Mouse (Mus musculus) ES-Bruce4 (cell line): Measurements from ENCODE around the gene Ndufa12. TPM values are rescaled to one million over a fixed set of nuclear protein-coding genes. Genes with fewer than 3 reads are reported as not detected.

Experiments
- H3K27ac ChIP-seq: 2 replicates; pipeline ENCODE4 v1.5.1; 2012; ENCODE audit warnings: low read length, inconsistent platforms; ENCODE audit not compliant: insufficient read depth
- H3K27me3 ChIP-seq: 2 replicates; pipeline ENCODE4 v1.6.1; 2012; ENCODE audit warnings: mild to moderate bottlenecking, low read length, inconsistent platforms; ENCODE audit not compliant: control insufficient read depth, poor library complexity, insufficient read depth, severe bottlenecking
- H3K36me3 ChIP-seq: 2 replicates; pipeline ENCODE4 v1.6.1; 2012; ENCODE audit warnings: inconsistent platforms, mild to moderate bottlenecking, low read length, moderate library complexity; ENCODE audit not compliant: control insufficient read depth, poor library complexity, insufficient read depth, severe bottlenecking
- H3K4me1 ChIP-seq: one replicate; pipeline ENCODE4 v1.8.1; 2011; ENCODE audit warnings: low read length; ENCODE audit not compliant: control insufficient read depth, insufficient read depth
- H3K4me3 ChIP-seq: 2 replicates; pipeline ENCODE4 v1.5.1; 2011; ENCODE audit warnings: low read depth, mild to moderate bottlenecking, low read length
- H3K9ac ChIP-seq: 2 replicates; pipeline ENCODE4 v1.6.1; 2012; ENCODE audit warnings: low read depth, mild to moderate bottlenecking, inconsistent platforms; ENCODE audit not compliant: poor library complexity, severe bottlenecking
- H3K9me3 ChIP-seq: replicated peaks from 2 replicates; pipeline ENCODE4 v1.6.1; 2012; ENCODE audit warnings: mild to moderate bottlenecking, low read length, inconsistent platforms; ENCODE audit not compliant: control insufficient read depth, poor library complexity, insufficient read depth, severe bottlenecking
- CTCF ChIP-seq: IDR thresholded peaks from one replicate; pipeline ENCODE4 v1.8.1; 2011; ENCODE audit warnings: low read depth, low read length
- EP300 ChIP-seq: IDR thresholded peaks from 2 replicates; pipeline ENCODE4 v1.6.1; 2011; ENCODE audit warnings: low read depth, low read length; ENCODE audit not compliant: insufficient read depth
- POLR2A ChIP-seq: IDR thresholded peaks from one replicate; pipeline ENCODE4 v1.8.1; 2011; ENCODE audit warnings: low read length; ENCODE audit not compliant: insufficient read depth
- polyA plus RNA-seq: library from polyadenylated mRNA; stranded (reverse); fragments of >200 nt; gene quantifications from 2 replicates; pipeline ENCODE4 v1.2.4, GENCODE M21; 2011; ENCODE audit warnings: low read depth; ENCODE audit not compliant: missing spikeins, insufficient read depth, insufficient read length

Gene Ndufa12
- polyA plus RNA-seq, 1 experiment, result 320 TPM

- Histone ChIP-seq H3K27ac (no peak overlapping the region), H3K9me3 (no peaks in the 10 kb centered on the region), H3K27me3 (no peaks in the 10 kb centered on the region), H3K4me1 (no peaks in the 10 kb centered on the region), H3K4me3 (no peak overlapping the region), H3K36me3 (peaks cover 6% of the 10 kb centered on the region), H3K9ac (no peak overlapping the region)
- no peak for TF ChIP-seq POLR2A
- no peak for TF ChIP-seq EP300
- TF ChIP-seq CTCF, result no peak
These were observed 13.2 kb downstream of the Ndufa12 start for GRCm38 (mm10) chr10:94211725-94212124.

- H3K4me3 ChIP-seq, result no peak overlapping the region
- no peak for TF ChIP-seq CTCF
- no peak for TF ChIP-seq EP300
- no peak for TF ChIP-seq POLR2A
- H3K36me3 ChIP-seq, result peaks cover 3% of the 10 kb centered on the region; the same call in 1 of the 2 replicates
- no peaks in the 10 kb centered on the region for H3K27me3 ChIP-seq
- H3K4me1 ChIP-seq, result no peaks in the 10 kb centered on the region
- H3K27ac ChIP-seq, result no peak overlapping the region
- no peak overlapping the region for H3K9ac ChIP-seq
- H3K9me3 ChIP-seq, result no peaks in the 10 kb centered on the region
These were observed 26.7 kb downstream of the Ndufa12 start for GRCm38 (mm10) chr10:94225026-94225750.

- no peak overlapping the region for H3K9ac ChIP-seq
- H3K36me3 ChIP-seq, result no peaks in the 10 kb centered on the region
- H3K27ac ChIP-seq, result no peak overlapping the region
- no peaks in the 10 kb centered on the region for H3K4me1 ChIP-seq
- no peaks in the 10 kb centered on the region for H3K9me3 ChIP-seq
- TF ChIP-seq EP300, result no peak
- TF ChIP-seq POLR2A, result no peak
- no peak for TF ChIP-seq CTCF
- no peaks in the 10 kb centered on the region for H3K27me3 ChIP-seq
- no peak overlapping the region for H3K4me3 ChIP-seq
These were observed 31.9 kb downstream of the Ndufa12 start for GRCm38 (mm10) chr10:94230172-94230981.

- Histone ChIP-seq H3K36me3 (no peaks in the 10 kb centered on the region), H3K27me3 (no peaks in the 10 kb centered on the region), H3K9me3 (no peaks in the 10 kb centered on the region), H3K9ac (no peak overlapping the region), H3K4me1 (no peaks in the 10 kb centered on the region), H3K27ac (no peak overlapping the region), H3K4me3 (no peak overlapping the region)
- no peak for TF ChIP-seq EP300
- no peak for TF ChIP-seq CTCF
- no peak for TF ChIP-seq POLR2A
These were observed 32.5 kb downstream of the Ndufa12 start for GRCm38 (mm10) chr10:94231025-94231424.

- H3K36me3 ChIP-seq, result no peaks in the 10 kb centered on the region
These were observed 36.7 kb downstream of the Ndufa12 start for GRCm38 (mm10) chr10:94235200-94235599.

GRCm38 (mm10) chr10:94241346-94241745, 42.8 kb downstream of the Ndufa12 start:
- 0 out of 2 replicates have a peak, but pooled peaks have one; percentile 60 for TF ChIP-seq EP300
- no peak for TF ChIP-seq CTCF
- H3K27ac ChIP-seq, result no peak overlapping the region
- no peaks in the 10 kb centered on the region for H3K36me3 ChIP-seq
- no peak overlapping the region for H3K9ac ChIP-seq
- H3K9me3 ChIP-seq, result no peaks in the 10 kb centered on the region
- H3K27me3 ChIP-seq, result no peaks in the 10 kb centered on the region
- H3K4me1 ChIP-seq, result peaks cover 2% of the 10 kb centered on the region
- H3K4me3 ChIP-seq, result no peak overlapping the region

More at GRCm38 (mm10) chr10:94235200-94235599, 36.7 kb downstream of the Ndufa12 start:
- H3K9me3 ChIP-seq, result no peaks in the 10 kb centered on the region
- no peak overlapping the region for H3K27ac ChIP-seq
- no peaks in the 10 kb centered on the region for H3K27me3 ChIP-seq
- H3K4me1 ChIP-seq, result no peaks in the 10 kb centered on the region
- H3K4me3 ChIP-seq, result no peak overlapping the region
- no peak overlapping the region for H3K9ac ChIP-seq
- TF ChIP-seq CTCF, result no peak
- TF ChIP-seq POLR2A, result no peak
- no peak for TF ChIP-seq EP300
